Mouse (Mus musculus) ES-E14 (cell line): ENCODE measurements at regions not wholly inside any gene's neighbourhood (a gene's known extent, or its start where the extent isn't known, plus 50 kb on each side); places are given as distances from the start of the nearest gene placed in this dataset.

Source experiments
- CHD2 ChIP-seq: IDR thresholded peaks from 2 replicates; pipeline ENCODE4 v1.6.1; 2014; ENCODE audit warnings: mild to moderate bottlenecking, low read depth, low read length, inconsistent platforms
- HCFC1 ChIP-seq: IDR thresholded peaks from 2 replicates; pipeline ENCODE4 v1.6.1; 2012; ENCODE audit warnings: low read length, inconsistent platforms, borderline replicate concordance; ENCODE audit not compliant: insufficient read depth
- MAFK ChIP-seq: IDR thresholded peaks from 2 replicates; pipeline ENCODE4 v1.6.1; 2014; ENCODE audit warnings: mild to moderate bottlenecking, low read depth, low read length, inconsistent platforms; ENCODE audit not compliant: insufficient read depth
- ZC3H11A ChIP-seq: IDR thresholded peaks from 2 replicates; pipeline ENCODE4 v1.6.1; 2012; ENCODE audit warnings: low read depth, mild to moderate bottlenecking, inconsistent platforms, low read length, borderline replicate concordance
- ZNF384 ChIP-seq: IDR thresholded peaks from 2 replicates; pipeline ENCODE4 v1.6.1; 2012; ENCODE audit warnings: low read depth, low read length, inconsistent platforms

GRCm38 (mm10) chr17:84895526-84895925 lies 61.0 kb upstream of the Ppm1b start:
- TF ChIP-seq ZC3H11A (no peak), ZNF384 (no peak), CHD2 (no peak), HCFC1 (no peak), MAFK (no peak)
